9 mouse cellular contexts compared by ENCODE assay signal in genomic region chr7:6777107-6777506, GRCm38 (mm10). TPM values are rescaled to one million over a fixed set of nuclear protein-coding genes. Genes with fewer than 3 reads are reported as not detected.
A peak's percentile ranks its signal among the peaks of the same experiment; 100 is the strongest.
DNase-seq lines count a peak whose midpoint lies in the region; ATAC-seq and TF ChIP-seq lines count a peak whose summit lies in the region.
"Had no signal": no experiment of that assay in that cellular context is flagged by ENCODE, and none has a peak within 500 bp of the region (broad histone marks: within the 10 kb centered on the region; RNA-seq: fewer than 3 reads in every experiment).

No protein-coding gene starts in this region.

- peak; percentile 71 for TF ChIP-seq EP300 in ES-Bruce4 (IDR thresholded peaks at IDR 0.05; ENCODE audit: insufficient read depth, low read depth, low read length)

- no peak for TF ChIP-seq POLR2A in ES-Bruce4 (IDR thresholded peaks at IDR 0.05; ENCODE audit: insufficient read depth, low read length)

- H3K4me1 ChIP-seq in ES-Bruce4 (ENCODE audit: control insufficient read depth, insufficient read depth, low read length), result peaks cover 9% of the 10 kb centered on the region
- H3K4me1 ChIP-seq in hindbrain, embryonic 13.5 days (replicated peaks), result peaks cover 19% of the 10 kb centered on the region
- H3K4me1 ChIP-seq in lung, embryonic 14.5 days (ENCODE audit: insufficient read depth), result peaks cover 42% of the 10 kb centered on the region

- H3K36me3 ChIP-seq in ES-Bruce4 (ENCODE audit: control insufficient read depth, insufficient read depth, low read length, poor library complexity, severe bottlenecking), result no peaks in the 10 kb centered on the region
- no peaks in the 10 kb centered on the region for H3K36me3 ChIP-seq in hindbrain, embryonic 13.5 days
- no peaks in the 10 kb centered on the region for H3K36me3 ChIP-seq in lung, embryonic 14.5 days (ENCODE audit: insufficient read depth)

- H3K4me3 ChIP-seq in gastrocnemius, adult 2 months, result no peak overlapping the region
- no peak overlapping the region for H3K4me3 ChIP-seq in ES-Bruce4 (ENCODE audit: low read depth, low read length)
- H3K4me3 ChIP-seq in hindbrain, embryonic 13.5 days, result no peak overlapping the region
- H3K4me3 ChIP-seq in lung, embryonic 14.5 days (ENCODE audit: low read depth, low read length), result no peak overlapping the region

- H3K9ac ChIP-seq in ES-Bruce4 (ENCODE audit: low read depth, poor library complexity, severe bottlenecking), result no peak overlapping the region
- no peak overlapping the region for H3K9ac ChIP-seq in hindbrain, embryonic 13.5 days
- H3K9ac ChIP-seq in lung, embryonic 14.5 days, result peak overlapping the region; percentile 1; the same call in 1 of the 2 replicates

- H3K27ac ChIP-seq in gastrocnemius, adult 2 months, result no peak overlapping the region
- H3K27ac ChIP-seq in ES-Bruce4 (ENCODE audit: insufficient read depth, low read length), result peak overlapping the region; percentile 74
- peak overlapping the region; percentile 40; the same call in 1 of the 2 replicates for H3K27ac ChIP-seq in hindbrain, embryonic 13.5 days
- peak overlapping the region; percentile 90 for H3K27ac ChIP-seq in lung, embryonic 14.5 days (ENCODE audit: low read depth)

- DNase-seq in gastrocnemius, adult 2 months, result peak; percentile 37
- no peak for DNase-seq in gastrocnemius, adult 18-20 months (ENCODE audit: low spot score)
- peak; percentile 88 for DNase-seq in lung, embryonic 14.5 days
- no peak for DNase-seq in frontal cortex, adult 2 months (ENCODE audit: extremely low spot score in 1 of 2, low spot score in 1 of 2)
- DNase-seq in right cerebral cortex, postnatal 14 days, result no peak

- intact Hi-C loops in gastrocnemius, adult 2 months (cut with DNase I), result no loop called here

- no peak overlapping the region for H3K4me2 ChIP-seq in hindbrain, embryonic 13.5 days
- H3K4me2 ChIP-seq in lung, embryonic 14.5 days, result peak overlapping the region; percentile 40

- no peak for ATAC-seq in hindbrain, embryonic 13.5 days (ENCODE audit: low FRiP score)
- peak; percentile 92 for ATAC-seq in lung, embryonic 14.5 days (ENCODE audit: insufficient read depth)
- no peak for ATAC-seq in megakaryocyte, adult 5-6 weeks (ENCODE audit: poor library complexity, severe bottlenecking)

- no peaks in the 10 kb centered on the region for H3K27me3 ChIP-seq in ES-Bruce4 (ENCODE audit: control insufficient read depth, insufficient read depth, low read length, poor library complexity, severe bottlenecking)
- H3K27me3 ChIP-seq in hindbrain, embryonic 13.5 days, result no peaks in the 10 kb centered on the region
- H3K27me3 ChIP-seq in lung, embryonic 14.5 days (ENCODE audit: insufficient read depth, low read length), result no peaks in the 10 kb centered on the region
- H3K27me3 ChIP-seq: CH12.LX had no signal

- peaks cover 6% of the 10 kb centered on the region for H3K9me3 ChIP-seq in ES-Bruce4 (replicated peaks; ENCODE audit: control insufficient read depth, insufficient read depth, low read length, poor library complexity, severe bottlenecking)
- H3K9me3 ChIP-seq in hindbrain, embryonic 13.5 days, result no peaks in the 10 kb centered on the region
- no peaks in the 10 kb centered on the region for H3K9me3 ChIP-seq in lung, embryonic 14.5 days (ENCODE audit: low read depth, low read length)

- no peak for TF ChIP-seq CTCF in gastrocnemius, adult 2 months (IDR thresholded peaks at IDR 0.05)
- no peak for TF ChIP-seq CTCF in ES-Bruce4 (IDR thresholded peaks at IDR 0.05; ENCODE audit: low read depth, low read length)
- TF ChIP-seq CTCF in lung, embryonic 14.5 days (IDR thresholded peaks at IDR 0.05; ENCODE audit: low read depth), result no peak

- WGBS in hindbrain, embryonic 13.5 days, result 61% methylated on average over 2 of the region's 2 CpGs
- WGBS in lung, embryonic 14.5 days, result 8% methylated on average over 2 of the region's 2 CpGs

RNA-seq across cellular contexts. Expression of gene Usp29, which starts 46.7 kb away (rescaled TPM):
- total RNA-seq in gastrocnemius, adult 2 months (2021), result under 1 TPM; 0.05 to 0.14 TPM
- total RNA-seq in gastrocnemius, adult 18-20 months (2021), result under 1 TPM in 1 of 2 experiments, not detected in 1; 0.39 TPM
- polyA plus RNA-seq in ES-Bruce4 (2011; ENCODE audit: insufficient read depth, insufficient read length, low read depth, missing spikeins), result 12.8 and 14.2 TPM in 2 replicates
- 28.7 and 30.2 TPM in 2 replicates for polyA plus RNA-seq in hindbrain, embryonic 13.5 days (2015; fragmentation: Nextera tagmentation; extraction: Ambion mirVana)
- 5.8 and 6.2 TPM in 2 replicates for polyA plus RNA-seq in lung, embryonic 14.5 days (2014; fragmentation: Nextera tagmentation; extraction: Ambion mirVana)
- polyA plus RNA-seq in frontal cortex, adult 2 months (2012; rRNA removed), result 15.0 and 15.7 TPM in 2 replicates
- not detected in 2 replicates for total RNA-seq in megakaryocyte, adult 5-6 weeks (2015)
- not detected in 2 replicates for total RNA-seq in megakaryocyte, adult 5-6 weeks (2017)
- total RNA-seq: CH12.LX had no signal

RNA-seq across cellular contexts. Expression of gene Peg3, which starts 46.9 kb away (rescaled TPM):
- total RNA-seq in gastrocnemius, adult 2 months (2021), result 1 to 10 TPM; 5.3 to 8.0 TPM
- 1 to 10 TPM; 2.8 to 7.2 TPM for total RNA-seq in gastrocnemius, adult 18-20 months (2021)
- 216 and 228 TPM in 2 replicates for polyA plus RNA-seq in ES-Bruce4 (2011; ENCODE audit: insufficient read depth, insufficient read length, low read depth, missing spikeins)
- polyA plus RNA-seq in hindbrain, embryonic 13.5 days (2015; fragmentation: Nextera tagmentation; extraction: Ambion mirVana), result 69.9 and 77.2 TPM in 2 replicates
- polyA plus RNA-seq in lung, embryonic 14.5 days (2014; fragmentation: Nextera tagmentation; extraction: Ambion mirVana), result 173 and 179 TPM in 2 replicates
- 106 and 111 TPM in 2 replicates for polyA plus RNA-seq in frontal cortex, adult 2 months (2012; rRNA removed)
- 0.09 TPM in 1 of 2 replicates, not detected in the other for total RNA-seq in megakaryocyte, adult 5-6 weeks (2015)
- under 0.01 TPM in 1 of 2 replicates, not detected in the other for total RNA-seq in megakaryocyte, adult 5-6 weeks (2017)
- total RNA-seq: CH12.LX had no signal

Comparison
In these comparisons a context has a peak if more than half of its experiments do, and no peak if none do; other contexts are left out.
1. DNase-seq: peak in gastrocnemius, adult 2 months (single experiment) and lung, embryonic 14.5 days (single experiment); none in gastrocnemius, adult 18-20 months (single experiment), frontal cortex, adult 2 months (0 of 2) and right cerebral cortex, postnatal 14 days (single experiment).